Mouse (Mus musculus): ENCODE data around the gene Gm28047.

DNA sequence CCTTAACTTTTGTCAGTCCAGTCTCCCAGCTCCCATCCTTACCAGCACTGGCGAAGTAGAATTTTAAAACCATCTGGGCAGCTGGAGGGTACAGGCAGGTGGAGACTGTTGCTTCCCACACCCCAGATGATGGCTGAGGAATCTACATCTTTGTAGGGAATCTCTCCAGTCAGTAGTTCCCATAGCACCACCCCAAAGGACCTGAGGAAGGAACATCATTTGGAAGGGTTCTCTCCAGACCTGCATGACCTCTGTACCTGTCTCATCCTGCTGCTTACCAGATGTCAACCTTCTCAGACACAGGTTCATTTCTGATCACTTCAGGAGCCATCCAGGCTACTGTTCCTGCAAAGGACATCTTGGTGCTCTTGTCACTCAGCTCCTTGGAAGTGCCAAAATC lies 121.4 kb downstream of the Gm28047 start, which contains the start of gene Gm10337:
- no peak for TF ChIP-seq USF1 (IDR thresholded peaks at IDR 0.05; ENCODE audit: low read depth)
- no peak for TF ChIP-seq MYOG (IDR thresholded peaks at IDR 0.05; ENCODE audit: control insufficient read depth in 1 of 3, insufficient read depth in 1 of 3, insufficient read length in 2 of 3, low read depth in 2 of 3)
- no peak for TF ChIP-seq POLR2A (IDR thresholded peaks at IDR 0.05; ENCODE audit: insufficient read length, low read depth)
- no peak for TF ChIP-seq MAX (IDR thresholded peaks at IDR 0.05; ENCODE audit: low read depth)
- no peak for TF ChIP-seq POLR2AphosphoS2 (IDR thresholded peaks at IDR 0.05; ENCODE audit: insufficient read length, low read depth)
- TF ChIP-seq CEBPB (IDR thresholded peaks at IDR 0.05; ENCODE audit: insufficient read depth, poor library complexity, severe bottlenecking) = no peak
- no peak for TF ChIP-seq E2F4 (IDR thresholded peaks at IDR 0.05; ENCODE audit: insufficient read depth)
- no peak for TF ChIP-seq MYOD1 (IDR thresholded peaks at IDR 0.05; ENCODE audit: control insufficient read depth in 1 of 3, insufficient read length in 2 of 3, low read depth in 2 of 3)
- no peak for TF ChIP-seq REST (IDR thresholded peaks at IDR 0.05; ENCODE audit: insufficient read depth, insufficient read length)
